Mouse (Mus musculus) liver, postnatal 0 days (tissue): Measurements from ENCODE around the gene Stk39.

Source experiments
- CTCF ChIP-seq: sonication (generic); IDR thresholded peaks from 2 replicates; pipeline ENCODE4 v1.5.1; 2016; ENCODE audit warnings: antibody characterized with exemption, low read depth
- EP300 ChIP-seq: IDR thresholded peaks from 2 replicates; pipeline ENCODE4 v1.6.1; 2016; ENCODE audit warnings: antibody characterized with exemption, low read depth, mild to moderate bottlenecking

DNA sequence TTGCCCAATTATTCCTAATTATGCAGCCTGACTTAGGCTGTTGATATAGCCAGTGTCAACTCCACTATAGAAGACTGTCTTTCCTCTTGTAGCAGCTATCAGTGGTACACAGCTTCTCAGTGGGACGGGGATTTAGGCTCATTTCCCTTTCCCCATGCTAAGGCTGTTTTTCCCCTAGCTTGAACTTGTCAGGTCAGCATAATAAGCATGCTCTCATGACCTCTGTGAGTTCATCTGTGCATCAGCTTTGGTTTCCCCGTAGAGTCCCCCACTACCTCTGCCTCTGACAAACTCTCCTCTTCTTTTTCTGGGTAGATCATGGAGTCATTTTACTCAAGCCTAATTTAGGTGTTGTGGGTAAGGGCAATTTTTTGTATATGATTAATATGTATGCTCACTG, 30.2 kb upstream of the Stk39 start:
- no peak for TF ChIP-seq CTCF
- TF ChIP-seq EP300: no peak
